Mouse (Mus musculus) E14TG2a.4 (cell line): Measurements from ENCODE around the gene Gm45716.

Source experiments
- CTCF ChIP-seq: conservative IDR thresholded peaks from 2 replicates; pipeline ENCODE4 v1.5.1; 2014; ENCODE audit warnings: low read length
- NANOG ChIP-seq: IDR thresholded peaks from 2 replicates; pipeline ENCODE4 v1.6.1; 2014; ENCODE audit warnings: borderline replicate concordance, low read length, mixed read lengths

GRCm38 (mm10) chr11:90286550-90287154 lies 99.2 kb downstream of the Gm45716 start:
- TF ChIP-seq CTCF = no peak
- TF ChIP-seq NANOG = no peak
